In the genomic region with DNA sequence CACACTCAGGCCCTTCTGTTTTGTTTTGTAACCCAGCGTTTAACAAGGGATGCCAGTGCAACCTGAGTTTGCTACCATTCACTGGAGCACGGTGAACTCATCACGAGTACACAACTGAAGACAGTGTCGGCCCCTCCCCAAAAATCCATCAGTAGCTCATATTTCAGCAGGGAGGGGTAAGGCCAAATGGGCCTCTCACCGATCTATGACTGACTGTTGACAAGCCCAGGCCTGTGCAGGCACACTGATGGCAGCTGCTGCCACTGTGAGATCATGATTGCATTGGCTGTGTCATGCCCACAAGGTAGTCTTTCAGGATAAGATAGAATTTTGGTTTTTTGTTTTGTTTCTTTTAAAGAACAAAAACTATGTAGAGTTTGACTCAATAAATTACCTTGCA, we compare ENCODE assay signal across 9 mouse cellular contexts. TPM values are rescaled to one million over a fixed set of nuclear protein-coding genes. Genes with fewer than 3 reads are reported as not detected.
DNase-seq lines count a peak whose midpoint lies in the region; ATAC-seq lines count a peak whose summit lies in the region.
"Had no signal": no experiment of that assay in that cellular context is flagged by ENCODE, and none has a peak within 500 bp of the region (broad histone marks: within the 10 kb centered on the region; RNA-seq: fewer than 3 reads in every experiment).

No protein-coding gene starts in this region.

- DNase-seq in NIH3T3 (ENCODE audit: low read depth) = peak; percentile 7
- peak; percentile 81 for DNase-seq in embryonic facial prominence, embryonic 14.5 days (ENCODE audit: low spot score)
- DNase-seq in mesoderm, embryonic 11.5 days (ENCODE audit: low read depth, low spot score) = peak; percentile 13
- DNase-seq in spleen, adult 18-20 months = no peak
- DNase-seq in ovary, postnatal 36 days (ENCODE audit: low spot score) = no peak
- DNase-seq: right cerebral cortex, adult 18-20 months; thymus, adult 2 months had no signal

- peak overlapping the region; percentile 85 for H3K4me3 ChIP-seq in megakaryocyte, embryonic 14.5 days (replicated peaks)
- H3K4me3 ChIP-seq in embryonic facial prominence, embryonic 14.5 days (ENCODE audit: low read depth, low read length) = no peak overlapping the region

- peaks cover 83% of the 10 kb centered on the region for H3K4me1 ChIP-seq in megakaryocyte, embryonic 14.5 days
- 0 out of 2 replicates have a peak, but pooled peaks cover 2% of the 10 kb centered on the region for H3K4me1 ChIP-seq in embryonic facial prominence, embryonic 14.5 days (ENCODE audit: control insufficient read depth, insufficient read depth, low read length)

- no peak overlapping the region for H3K9ac ChIP-seq in embryonic facial prominence, embryonic 14.5 days (ENCODE audit: low read depth, low read length)

- H3K27ac ChIP-seq in embryonic facial prominence, embryonic 14.5 days (replicated peaks; ENCODE audit: low read depth, low read length) = no peak overlapping the region

- no peak overlapping the region for H3K4me2 ChIP-seq in embryonic facial prominence, embryonic 14.5 days (ENCODE audit: low read depth, low read length)

- ATAC-seq in megakaryocyte, adult 5-6 weeks (ENCODE audit: poor library complexity, severe bottlenecking) = no peak
- peak; percentile 90 for ATAC-seq in embryonic facial prominence, embryonic 14.5 days (ENCODE audit: low read depth)

- H3K9me3 ChIP-seq in megakaryocyte, embryonic 14.5 days = no peaks in the 10 kb centered on the region
- no peaks in the 10 kb centered on the region for H3K9me3 ChIP-seq in embryonic facial prominence, embryonic 14.5 days (ENCODE audit: control insufficient read depth, low read length)

- peaks cover 71% of the 10 kb centered on the region for H3K36me3 ChIP-seq in megakaryocyte, embryonic 14.5 days (replicated peaks; ENCODE audit: low read length)
- no peaks in the 10 kb centered on the region for H3K36me3 ChIP-seq in embryonic facial prominence, embryonic 14.5 days (ENCODE audit: control insufficient read depth, insufficient read depth, low read length)

- WGBS in embryonic facial prominence, embryonic 14.5 days = 33% methylated on average over 5 of the region's 5 CpGs

- H3K27me3 ChIP-seq in megakaryocyte, embryonic 14.5 days (replicated peaks) = no peaks in the 10 kb centered on the region
- H3K27me3 ChIP-seq in embryonic facial prominence, embryonic 14.5 days (replicated peaks; ENCODE audit: control insufficient read depth, insufficient read depth, low read length) = no peaks in the 10 kb centered on the region

RNA-seq across cellular contexts. Expression of a gene that starts 12.2 kb away (rescaled TPM):
- 3.0 and 6.4 TPM in 2 replicates for polyA plus RNA-seq in megakaryocyte, embryonic 14.5 days (2012; ENCODE audit: insufficient read depth, low replicate concordance)
- total RNA-seq in megakaryocyte, adult 5-6 weeks (2015) = 108 and 126 TPM in 2 replicates
- total RNA-seq in megakaryocyte, adult 5-6 weeks (2017) = 43.9 and 56.8 TPM in 2 replicates
- polyA plus RNA-seq in embryonic facial prominence, embryonic 14.5 days (2014; fragmentation: Nextera tagmentation; extraction: Ambion mirVana) = 30.1 and 30.4 TPM in 2 replicates

Comparison
In these comparisons a context has a peak if more than half of its experiments do, and no peak if none do; other contexts are left out.
1. DNase-seq: peak in NIH3T3 (single experiment), embryonic facial prominence, embryonic 14.5 days (single experiment) and mesoderm, embryonic 11.5 days (single experiment); none in spleen, adult 18-20 months (0 of 2) and ovary, postnatal 36 days (single experiment).